Mouse (Mus musculus) ES-Bruce4 (cell line): ENCODE data around the gene Cckbr.

Source experiments
- CTCF ChIP-seq: IDR thresholded peaks from one replicate; pipeline ENCODE4 v1.8.1; 2011; ENCODE audit warnings: low read depth, low read length
- EP300 ChIP-seq: IDR thresholded peaks from 2 replicates; pipeline ENCODE4 v1.6.1; 2011; ENCODE audit warnings: low read depth, low read length; ENCODE audit not compliant: insufficient read depth
- POLR2A ChIP-seq: IDR thresholded peaks from one replicate; pipeline ENCODE4 v1.8.1; 2011; ENCODE audit warnings: low read length; ENCODE audit not compliant: insufficient read depth

- no peak for TF ChIP-seq CTCF
- TF ChIP-seq POLR2A = no peak
- TF ChIP-seq EP300 = no peak
Measured at GRCm38 (mm10) chr7:105437979-105438772, 12.6 kb downstream of the Cckbr start.
